Mouse (Mus musculus): ENCODE data around the gene DXBay18. TPM values are rescaled to one million over a fixed set of nuclear protein-coding genes. Genes with fewer than 3 reads are reported as not detected.

Gene DXBay18
- polyA plus RNA-seq (2015; fragmentation: Illumina TruSeq; extraction: RNeasy Lipid Tissue Mini Kit (QIAGEN cat#74804); ENCODE audit: low read depth, low replicate concordance) = 0.70 TPM

GRCm38 (mm10) chrX:73149350-73149749 is at the start of gene DXBay18:
DXBay18 (minus strand) TSS chrX:73149450.

GRCm38 (mm10) chrX:73191934-73192333 is 42.7 kb upstream of the DXBay18 start, which contains the start of gene Xlr3b:
Xlr3b (plus strand) TSS chrX:73192207.

GRCm38 (mm10) chrX:73176889-73177288 is 27.6 kb upstream of the DXBay18 start, which contains the start of gene Spin2d:
Spin2d (minus strand) TSS chrX:73176989.

DNA sequence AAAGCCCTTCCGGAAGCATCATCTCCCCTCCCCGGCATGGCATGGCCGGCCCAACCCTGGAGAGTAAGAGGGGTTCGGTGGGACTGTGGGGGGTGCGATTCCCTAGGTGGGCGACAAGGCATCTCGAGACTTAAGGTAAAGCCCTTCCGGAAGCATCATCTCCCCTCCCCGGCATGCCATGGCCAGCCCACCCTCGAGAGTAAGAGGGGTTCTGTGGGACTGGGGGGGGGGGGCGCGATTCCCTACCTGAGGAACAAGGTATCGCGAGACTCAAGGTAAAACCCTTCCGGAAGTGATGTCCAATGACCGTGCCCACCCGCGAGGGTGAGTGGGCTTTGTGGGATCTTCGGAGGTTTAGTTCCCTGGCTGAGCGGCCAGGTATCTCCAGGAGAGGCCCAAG is 754 bp downstream of the DXBay18 start, which contains the start of gene Xlr5b:
Gene Xlr5b (plus strand): TSS at position 301 of the 400 bp plus-strand sequence.

DNA sequence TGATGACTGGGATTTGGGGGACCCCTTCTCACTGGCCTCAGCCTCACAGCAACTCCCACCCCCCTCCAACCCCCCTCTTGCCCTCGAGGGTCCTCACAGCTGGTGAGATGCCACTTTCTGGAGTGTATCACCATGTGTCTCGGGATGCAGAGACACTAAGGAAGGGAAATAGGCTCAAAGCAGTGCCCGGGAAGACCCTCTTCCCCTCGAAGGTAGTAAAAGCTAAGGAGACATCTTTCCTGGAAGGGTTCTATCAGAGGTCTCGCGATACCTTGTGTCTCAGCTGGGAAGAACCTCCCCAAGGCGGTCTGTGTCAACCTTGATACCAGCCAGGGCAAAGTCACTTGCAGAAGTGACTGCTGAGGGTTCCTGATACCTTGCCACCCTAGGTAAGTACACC is 32.5 kb downstream of the DXBay18 start, which contains the start of gene Gm14685:
Gene Gm14685 (plus strand): TSS at position 301 of the 400 bp plus-strand sequence.

GRCm38 (mm10) chrX:73096941-73097508 is 52.2 kb downstream of the DXBay18 start, which contains the start of gene Xlr3a:
Xlr3a (minus strand) TSS chrX:73097095.

Other genes with a start within 250 kb of the DXBay18 start
- gene Cetn2, start 231.0 kb downstream of the DXBay18 start, polyA plus RNA-seq (2015; fragmentation: Illumina TruSeq; extraction: RNeasy Lipid Tissue Mini Kit (QIAGEN cat#74804); ENCODE audit: low read depth, low replicate concordance) = 83.1 TPM
- gene Nsdhl, start 230.9 kb downstream of the DXBay18 start, polyA plus RNA-seq (2015; fragmentation: Illumina TruSeq; extraction: RNeasy Lipid Tissue Mini Kit (QIAGEN cat#74804); ENCODE audit: low read depth, low replicate concordance) = 27.0 TPM
- gene Zfp185, start 162.1 kb downstream of the DXBay18 start, polyA plus RNA-seq (2015; fragmentation: Illumina TruSeq; extraction: RNeasy Lipid Tissue Mini Kit (QIAGEN cat#74804); ENCODE audit: low read depth, low replicate concordance) = 1.7 TPM
- gene Pnma5, start 112.3 kb downstream of the DXBay18 start, polyA plus RNA-seq (2015; fragmentation: Illumina TruSeq; extraction: RNeasy Lipid Tissue Mini Kit (QIAGEN cat#74804); ENCODE audit: low read depth, low replicate concordance) = 0.19 TPM
- 13.7 TPM for gene Pnma3, start 84.7 kb downstream of the DXBay18 start, polyA plus RNA-seq (2015; fragmentation: Illumina TruSeq; extraction: RNeasy Lipid Tissue Mini Kit (QIAGEN cat#74804); ENCODE audit: low read depth, low replicate concordance)
- not detected for gene Xlr4a, start 67.0 kb downstream of the DXBay18 start, polyA plus RNA-seq (2015; fragmentation: Illumina TruSeq; extraction: RNeasy Lipid Tissue Mini Kit (QIAGEN cat#74804); ENCODE audit: low read depth, low replicate concordance)
- 2.1 TPM for gene Xlr3a, start 52.4 kb downstream of the DXBay18 start, polyA plus RNA-seq (2015; fragmentation: Illumina TruSeq; extraction: RNeasy Lipid Tissue Mini Kit (QIAGEN cat#74804); ENCODE audit: low read depth, low replicate concordance)
- not detected for gene Gm14685, start 32.4 kb downstream of the DXBay18 start, polyA plus RNA-seq (2015; fragmentation: Illumina TruSeq; extraction: RNeasy Lipid Tissue Mini Kit (QIAGEN cat#74804); ENCODE audit: low read depth, low replicate concordance)
- gene Xlr5b, start 654 bp downstream of the DXBay18 start, polyA plus RNA-seq (2015; fragmentation: Illumina TruSeq; extraction: RNeasy Lipid Tissue Mini Kit (QIAGEN cat#74804); ENCODE audit: low read depth, low replicate concordance) = not detected
- not detected for gene Spin2d, start 27.5 kb upstream of the DXBay18 start, polyA plus RNA-seq (2015; fragmentation: Illumina TruSeq; extraction: RNeasy Lipid Tissue Mini Kit (QIAGEN cat#74804); ENCODE audit: low read depth, low replicate concordance)
- gene Xlr3b, start 42.8 kb upstream of the DXBay18 start, polyA plus RNA-seq (2015; fragmentation: Illumina TruSeq; extraction: RNeasy Lipid Tissue Mini Kit (QIAGEN cat#74804); ENCODE audit: low read depth, low replicate concordance) = 1.9 TPM
- gene Xlr4b, start 64.9 kb upstream of the DXBay18 start, polyA plus RNA-seq (2015; fragmentation: Illumina TruSeq; extraction: RNeasy Lipid Tissue Mini Kit (QIAGEN cat#74804); ENCODE audit: low read depth, low replicate concordance) = 0.74 TPM
- 14.6 TPM for gene F8a, start 78.8 kb upstream of the DXBay18 start, polyA plus RNA-seq (2015; fragmentation: Illumina TruSeq; extraction: RNeasy Lipid Tissue Mini Kit (QIAGEN cat#74804); ENCODE audit: low read depth, low replicate concordance)
- gene Xlr4c, start 93.7 kb upstream of the DXBay18 start, polyA plus RNA-seq (2015; fragmentation: Illumina TruSeq; extraction: RNeasy Lipid Tissue Mini Kit (QIAGEN cat#74804); ENCODE audit: low read depth, low replicate concordance) = not detected
- gene Xlr3c, start 115.9 kb upstream of the DXBay18 start, polyA plus RNA-seq (2015; fragmentation: Illumina TruSeq; extraction: RNeasy Lipid Tissue Mini Kit (QIAGEN cat#74804); ENCODE audit: low read depth, low replicate concordance) = not detected
- not detected for gene Xlr5a, start 143.5 kb upstream of the DXBay18 start, polyA plus RNA-seq (2015; fragmentation: Illumina TruSeq; extraction: RNeasy Lipid Tissue Mini Kit (QIAGEN cat#74804); ENCODE audit: low read depth, low replicate concordance)
- not detected for gene Xlr5c, start 143.5 kb upstream of the DXBay18 start, polyA plus RNA-seq (2015; fragmentation: Illumina TruSeq; extraction: RNeasy Lipid Tissue Mini Kit (QIAGEN cat#74804); ENCODE audit: low read depth, low replicate concordance)
- gene Gm45015, start 187.4 kb upstream of the DXBay18 start, polyA plus RNA-seq (2015; fragmentation: Illumina TruSeq; extraction: RNeasy Lipid Tissue Mini Kit (QIAGEN cat#74804); ENCODE audit: low read depth, low replicate concordance) = not detected
- gene Zfp275, start 193.2 kb upstream of the DXBay18 start, polyA plus RNA-seq (2015; fragmentation: Illumina TruSeq; extraction: RNeasy Lipid Tissue Mini Kit (QIAGEN cat#74804); ENCODE audit: low read depth, low replicate concordance) = 13.9 TPM
- 0.19 TPM for gene Gm18336, start 249.3 kb upstream of the DXBay18 start, polyA plus RNA-seq (2015; fragmentation: Illumina TruSeq; extraction: RNeasy Lipid Tissue Mini Kit (QIAGEN cat#74804); ENCODE audit: low read depth, low replicate concordance)